Mouse (Mus musculus) CH12.LX (cell line): ENCODE data around the gene Fars2. TPM values are rescaled to one million over a fixed set of nuclear protein-coding genes. Genes with fewer than 3 reads are reported as not detected.

Source experiments
- DNase-seq: peaks from one replicate; pipeline ENCODE4 v3.0.0-alpha.2; 2013; ENCODE audit errors: extremely low read depth
- H3K27ac ChIP-seq: 2 replicates; pipeline ENCODE4 v1.5.1; 2012; ENCODE audit warnings: low read depth, mild to moderate bottlenecking, control low read depth, moderate library complexity; ENCODE audit not compliant: insufficient read depth
- H3K27me3 ChIP-seq: replicated peaks from 2 replicates; pipeline ENCODE3; 2012; ENCODE audit warnings: inconsistent platforms
- H3K36me3 ChIP-seq, 2 experiments: replicated peaks in 1 of 2; 2 replicates each; pipeline versions ENCODE3 to v1.6.1; 2012; ENCODE audit warnings: inconsistent platforms in 1 of 2, low read length in 1 of 2, mild to moderate bottlenecking in 1 of 2, mixed read lengths in 1 of 2, moderate library complexity in 1 of 2; ENCODE audit not compliant: control insufficient read depth in 1 of 2, insufficient read depth in 1 of 2
- H3K4me1 ChIP-seq, 2 experiments: 2 replicates each; pipeline ENCODE4 v1.6.1; 2012; ENCODE audit warnings: inconsistent platforms in 1 of 2, moderate library complexity in 1 of 2; ENCODE audit not compliant: insufficient read depth in 2 of 2, control insufficient read depth in 1 of 2
- H3K4me2 ChIP-seq: 2 replicates; pipeline ENCODE4 v1.6.1; 2012; ENCODE audit warnings: low read depth, mild to moderate bottlenecking, control low read depth; ENCODE audit not compliant: poor library complexity, insufficient read depth, severe bottlenecking
- H3K4me3 ChIP-seq, 3 experiments: fragments of 150-350 bp in 1 of 3; sonication (generic) in 1 of 3; replicated peaks in 1 of 3; 2 replicates each; pipeline versions ENCODE3 to v1.5.1; 2011 to 2012; ENCODE audit warnings: low read depth in 2 of 3, low read length in 2 of 3, mild to moderate bottlenecking in 2 of 3, moderate library complexity in 2 of 3, control low read depth in 1 of 3, improper control_type of control experiment in 1 of 3, inconsistent platforms in 1 of 3, mixed read lengths in 1 of 3; ENCODE audit not compliant: poor library complexity in 1 of 3
- H3K79me2 ChIP-seq: replicated peaks from 2 replicates; pipeline ENCODE4 v1.6.1; 2012; ENCODE audit warnings: mild to moderate bottlenecking, moderate library complexity; ENCODE audit not compliant: control insufficient read depth, poor library complexity, insufficient read depth, severe bottlenecking; ENCODE audit errors: extremely low read depth
- H3K9ac ChIP-seq: 2 replicates; pipeline ENCODE4 v1.6.1; 2012; ENCODE audit warnings: low read depth, mild to moderate bottlenecking, control low read depth, moderate library complexity; ENCODE audit not compliant: insufficient read depth
- H3K9me3 ChIP-seq: replicated peaks from 2 replicates; pipeline ENCODE3; 2012; ENCODE audit warnings: low read length, inconsistent platforms, mixed read lengths
- BHLHE40 ChIP-seq: IDR thresholded peaks from 2 replicates; pipeline ENCODE4 v1.6.1; 2011; ENCODE audit warnings: mild to moderate bottlenecking, low read depth, low read length, improper control_type of control experiment
- CHD2 ChIP-seq: IDR thresholded peaks from 2 replicates; pipeline ENCODE4 v1.6.1; 2011; ENCODE audit warnings: low read length, improper control_type of control experiment
- CTCF ChIP-seq, 2 experiments: IDR thresholded peaks in 1 of 2; conservative IDR thresholded peaks in 1 of 2; 2 replicates each; pipeline ENCODE4 v1.5.1; 2011 to 2012; ENCODE audit warnings: low read depth in 2 of 2, low read length in 2 of 2, improper control_type of control experiment in 1 of 2, inconsistent platforms in 1 of 2, mild to moderate bottlenecking in 1 of 2, moderate library complexity in 1 of 2
- E2F4 ChIP-seq: IDR thresholded peaks from 2 replicates; pipeline ENCODE4 v1.6.1; 2011; ENCODE audit warnings: low read depth, low read length, improper control_type of control experiment; ENCODE audit not compliant: insufficient replicate concordance
- ELF1 ChIP-seq: IDR thresholded peaks from 2 replicates; pipeline ENCODE4 v1.6.1; 2014; ENCODE audit warnings: low read depth, mild to moderate bottlenecking, inconsistent platforms, low read length, improper control_type of control experiment
- HCFC1 ChIP-seq: IDR thresholded peaks from 2 replicates; pipeline ENCODE4 v1.6.1; 2012; ENCODE audit warnings: low read depth, mild to moderate bottlenecking, inconsistent platforms, low read length, improper control_type of control experiment
- JUN ChIP-seq: IDR thresholded peaks from 2 replicates; pipeline ENCODE4 v1.6.1; 2011; ENCODE audit warnings: low read depth, mild to moderate bottlenecking, low read length, improper control_type of control experiment, moderate library complexity; ENCODE audit not compliant: insufficient read depth
- JUND ChIP-seq: conservative IDR thresholded peaks from 2 replicates; pipeline ENCODE4 v1.6.1; 2011; ENCODE audit warnings: low read depth, low read length, improper control_type of control experiment
- KAT2A ChIP-seq: IDR thresholded peaks from 2 replicates; pipeline ENCODE4 v1.6.1; 2012; ENCODE audit warnings: low read length, improper control_type of control experiment, inconsistent platforms; ENCODE audit not compliant: insufficient replicate concordance
- MAFK ChIP-seq: IDR thresholded peaks from 2 replicates; pipeline ENCODE4 v1.6.1; 2011; ENCODE audit warnings: low read length, improper control_type of control experiment; ENCODE audit not compliant: insufficient replicate concordance
- MAX ChIP-seq: IDR thresholded peaks from 2 replicates; pipeline ENCODE4 v1.6.1; 2011; ENCODE audit warnings: low read length, improper control_type of control experiment
- MXI1 ChIP-seq: IDR thresholded peaks from 2 replicates; pipeline ENCODE4 v1.6.1; 2011; ENCODE audit warnings: mild to moderate bottlenecking, low read depth, low read length, improper control_type of control experiment
- NRF1 ChIP-seq: IDR thresholded peaks from 2 replicates; pipeline ENCODE4 v1.6.1; 2014; ENCODE audit warnings: low read depth, mild to moderate bottlenecking, inconsistent platforms, low read length, improper control_type of control experiment, moderate library complexity
- POLR2A ChIP-seq: IDR thresholded peaks from 2 replicates; pipeline ENCODE4 v1.6.1; 2011; ENCODE audit warnings: low read depth, mild to moderate bottlenecking, improper control_type of control experiment, low read length
- RAD21 ChIP-seq: IDR thresholded peaks from 2 replicates; pipeline ENCODE4 v1.6.1; 2011; ENCODE audit warnings: low read depth, mild to moderate bottlenecking, low read length, improper control_type of control experiment, moderate library complexity
- ZC3H11A ChIP-seq: IDR thresholded peaks from 2 replicates; pipeline ENCODE4 v1.6.1; 2012; ENCODE audit warnings: low read depth, mild to moderate bottlenecking, inconsistent platforms, low read length, improper control_type of control experiment
- dilution Hi-C: fragments of 300-500 bp; cut with MboI; formaldehyde crosslinking; loops from 2 replicates; pipeline ENCODE4 v1.14.3; 2020; ENCODE audit warnings: low sequenced_read_pairs; ENCODE audit not compliant: extremely low pct_unique_long_range_greater_than_20kb, extremely low pct_ligation_motif_present
- in situ Hi-C: fragments of 300-500 bp; cut with MboI; formaldehyde crosslinking; loops from 3 replicates; pipeline ENCODE4 v1.14.3; 2019; ENCODE audit warnings: low sequenced_read_pairs, low pct_ligation_motif_present, low pct_unique_long_range_greater_than_20kb, mixed read lengths
- polyA plus RNA-seq: library from polyadenylated mRNA; unstranded; fragments of >175 nt; gene quantifications from 2 replicates; pipeline ENCODE4 v1.2.1, GENCODE M21; 2012; ENCODE audit warnings: low read depth; ENCODE audit not compliant: insufficient read length
- total RNA-seq, 2 experiments: library from RNA; depleted of rRNA; stranded (reverse); fragments of 300-350 nt in 1 of 2; fragments of >200 nt in 1 of 2; gene quantifications; 2 replicates each; pipeline ENCODE4 v1.2.3; 2012 to 2014

Gene Fars2
- total and polyA plus RNA-seq, 3 experiments = 30.2 to 47.7 (median 46.4) TPM

GRCm38 (mm10) chr13:36707088-36707690 lies 590.0 kb downstream of the Fars2 start:
- Histone ChIP-seq H3K27ac (no peak overlapping the region), H3K9me3 (no peaks in the 10 kb centered on the region), H3K4me2 (no peak overlapping the region), H3K4me1 (no peaks in the 10 kb centered on the region), H3K79me2 (no peaks in the 10 kb centered on the region), H3K27me3 (no peaks in the 10 kb centered on the region), H3K4me3 (no peak overlapping the region), H3K36me3 (no peaks in the 10 kb centered on the region), H3K9ac (no peak overlapping the region)
- DNase-seq = no peak
- in situ Hi-C loops = no loop called here
- TF ChIP-seq CHD2 (no peak), BHLHE40 (no peak), ELF1 (no peak), MXI1 (no peak), POLR2A (no peak), JUND (no peak), CTCF (conservative IDR thresholded peaks at IDR 0.05 in 1 of 2, IDR thresholded peaks at IDR 0.05 in 1 of 2; ENCODE audit: low read depth in 2 of 2, low read length in 2 of 2) (no peak)
- dilution Hi-C loops = no loop called here

DNA sequence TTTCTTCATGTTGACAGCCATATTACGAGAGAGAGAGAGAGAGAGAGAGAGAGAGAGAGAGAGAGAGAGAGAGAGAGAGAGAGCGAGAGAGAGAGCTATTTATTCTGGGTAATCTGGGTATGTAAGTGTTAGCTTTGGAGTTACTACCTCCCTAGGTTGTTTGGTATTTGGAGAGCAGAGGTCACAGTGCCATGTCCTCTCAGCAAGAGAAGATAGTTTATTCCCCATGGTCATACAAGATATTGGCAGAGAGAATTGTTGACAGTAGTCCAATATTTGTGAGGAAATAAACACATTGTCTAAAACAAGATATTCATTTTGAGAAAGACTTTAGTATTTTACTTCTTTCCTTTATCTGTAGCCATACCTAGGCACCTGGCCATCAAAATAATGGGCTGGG lies 596.9 kb downstream of the Fars2 start:
- Histone ChIP-seq H3K27me3 (no peaks in the 10 kb centered on the region), H3K4me2 (no peak overlapping the region), H3K27ac (no peak overlapping the region), H3K9me3 (no peaks in the 10 kb centered on the region), H3K79me2 (no peaks in the 10 kb centered on the region), H3K36me3 (no peaks in the 10 kb centered on the region)
- TF ChIP-seq MAFK (no peak), MAX (no peak)
- TF ChIP-seq, all 38 proteins: peak for 0
- Histone ChIP-seq H3K9ac (no peak overlapping the region), H3K4me3 (no peak overlapping the region), H3K4me1 (no peaks in the 10 kb centered on the region)
- dilution Hi-C loops (no loop called here), in situ Hi-C loops (no loop called here)
- DNase-seq = no peak

DNA sequence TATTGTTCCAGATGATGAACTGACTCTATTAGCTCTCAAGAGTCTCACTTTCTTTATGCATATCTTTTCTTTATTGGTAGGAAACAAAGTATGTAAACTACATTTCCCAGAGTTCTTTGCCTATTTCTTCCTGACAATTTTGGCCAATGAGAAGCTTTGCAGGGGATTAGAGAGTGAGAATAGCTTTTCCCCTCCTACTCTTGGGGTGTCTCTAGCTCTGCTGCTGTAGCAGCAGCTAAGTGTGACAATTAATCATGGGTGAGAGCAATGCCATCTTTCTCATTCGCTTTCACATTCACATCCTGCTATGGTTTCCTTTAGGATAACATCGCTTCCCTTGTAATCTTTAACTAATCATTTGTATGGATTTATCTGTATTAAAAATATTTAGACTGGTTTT lies 599.5 kb downstream of the Fars2 start:
- TF ChIP-seq ZC3H11A (no peak), RAD21 (no peak), MAX (no peak), CHD2 (no peak), NRF1 (no peak), HCFC1 (no peak; the same call in 1 of the 2 replicates), JUN (no peak), KAT2A (no peak), E2F4 (no peak), BHLHE40 (no peak)
- H3K27ac ChIP-seq = no peak overlapping the region

More for the DNA sequence above, 599.5 kb downstream of the Fars2 start:
- no peak overlapping the region for H3K4me2 ChIP-seq
- H3K9ac ChIP-seq = no peak overlapping the region
- dilution Hi-C loops (no loop called here), in situ Hi-C loops (no loop called here)
- no peaks in the 10 kb centered on the region for H3K36me3 ChIP-seq
- no peak overlapping the region for H3K4me3 ChIP-seq
- H3K27me3 ChIP-seq = no peaks in the 10 kb centered on the region
- H3K79me2 ChIP-seq = no peaks in the 10 kb centered on the region
- H3K4me1 ChIP-seq = no peaks in the 10 kb centered on the region
- no peak for DNase-seq
- H3K9me3 ChIP-seq = no peaks in the 10 kb centered on the region
